Mouse (Mus musculus) neural tube, embryonic 14.5 days (tissue): ENCODE results near the gene Ipo13. TPM values are rescaled to one million over a fixed set of nuclear protein-coding genes. Genes with fewer than 3 reads are reported as not detected.

Experiments used
- ATAC-seq: fragments of 200-750 bp; cut with Nextera tagmentation; 2 replicates; pipeline ENCODE4 v1.8.0; 2017; ENCODE audit warnings: low read depth, mild to moderate bottlenecking, moderate TSS enrichment, moderate library complexity
- H3K27ac ChIP-seq: fragments of 300-500 bp; sonication (generic); 2 replicates; pipeline ENCODE4 v1.5.1; 2014; ENCODE audit warnings: low read depth, mild to moderate bottlenecking, control low read depth, low read length, moderate library complexity, mixed read lengths
- H3K27me3 ChIP-seq: fragments of 300-500 bp; sonication (generic); 2 replicates; pipeline ENCODE4 v1.6.1; 2014; ENCODE audit warnings: low read length; ENCODE audit not compliant: control insufficient read depth, insufficient read depth
- H3K36me3 ChIP-seq: fragments of 300-500 bp; sonication (generic); 2 replicates; pipeline ENCODE4 v1.6.1; 2014; ENCODE audit warnings: low read length, mixed read lengths; ENCODE audit not compliant: control insufficient read depth, insufficient read depth
- H3K4me1 ChIP-seq: fragments of 300-500 bp; sonication (generic); 2 replicates; pipeline ENCODE4 v1.6.1; 2014; ENCODE audit warnings: low read length; ENCODE audit not compliant: control insufficient read depth, insufficient read depth
- H3K4me2 ChIP-seq: fragments of 300-500 bp; sonication (generic); 2 replicates; pipeline ENCODE4 v1.6.1; 2014; ENCODE audit warnings: mild to moderate bottlenecking, low read depth, low read length, control low read depth
- H3K4me3 ChIP-seq: fragments of 300-500 bp; sonication (generic); 2 replicates; pipeline ENCODE4 v1.5.1; 2014; ENCODE audit warnings: low read depth, low read length, control low read depth, mixed read lengths
- H3K9ac ChIP-seq: fragments of 300-500 bp; sonication (generic); replicated peaks from 2 replicates; pipeline ENCODE4 v1.6.1; 2014; ENCODE audit warnings: low read depth, mild to moderate bottlenecking, control low read depth, low read length, mixed read lengths
- H3K9me3 ChIP-seq: fragments of 300-500 bp; sonication (generic); 2 replicates; pipeline ENCODE4 v1.6.1; 2016; ENCODE audit warnings: low read length; ENCODE audit not compliant: control insufficient read depth
- WGBS: fragments of 180-500 bp; shearing (Covaris S2); extraction: QIAGEN DNeasy Blood & Tissue Kit; methylation state at CpG from one replicate; pipeline ENCODE4 v1.1.7; 2014; 5-methylcytosine and 5-hydroxymethylcytosine counted together
- polyA plus RNA-seq: library from polyadenylated mRNA; unstranded; fragments of >200 nt; fragmentation: Nextera tagmentation; extraction: Ambion mirVana; gene quantifications from 2 replicates; pipeline ENCODE4 v1.2.1, GENCODE M21; 2014

Ipo13 gene
- polyA plus RNA-seq, 1 experiment from 2014 or later, result 61.7 TPM

DNA sequence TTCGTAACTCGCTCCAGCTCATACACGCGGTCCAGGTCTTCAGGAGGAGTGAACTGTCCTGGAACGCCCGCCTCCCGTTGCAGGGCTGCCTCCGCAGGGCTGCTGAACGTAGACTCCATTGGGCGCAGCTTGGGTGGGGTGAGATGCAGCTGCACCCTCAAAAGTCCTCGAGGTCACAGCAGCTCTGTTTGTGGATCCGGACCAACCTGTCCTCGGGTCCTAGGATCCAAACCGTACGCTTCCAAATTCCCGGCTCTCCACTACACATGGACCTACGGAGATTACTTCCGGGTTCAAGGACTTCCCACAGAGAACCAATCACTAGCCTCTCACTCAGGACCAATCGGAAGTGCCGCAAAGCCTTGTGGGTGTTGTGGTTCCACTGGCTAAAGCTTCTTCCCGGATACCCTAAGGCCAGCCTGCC is 23.0 kb downstream of the Ipo13 start, which contains the start of gene Dph2:
Gene Dph2 (minus strand): TSS at position 295 of the 424 bp plus-strand sequence.
- Histone ChIP-seq H3K27me3 (no peaks in the 10 kb centered on the region), H3K4me1 (peaks cover 10% of the 10 kb centered on the region), H3K9me3 (no peaks in the 10 kb centered on the region), H3K4me2 (peak within 1 kb of the TSS; percentile 89), H3K27ac (no peak within 1 kb of the TSS), H3K4me3 (peak within 1 kb of the TSS; percentile 71), H3K9ac (peak within 1 kb of the TSS; percentile 48), H3K36me3 (peaks cover 17% of the 10 kb centered on the region)
- under 1% methylated on average over 21 of the region's 21 CpGs for WGBS
- peak; percentile 88 for ATAC-seq

DNA sequence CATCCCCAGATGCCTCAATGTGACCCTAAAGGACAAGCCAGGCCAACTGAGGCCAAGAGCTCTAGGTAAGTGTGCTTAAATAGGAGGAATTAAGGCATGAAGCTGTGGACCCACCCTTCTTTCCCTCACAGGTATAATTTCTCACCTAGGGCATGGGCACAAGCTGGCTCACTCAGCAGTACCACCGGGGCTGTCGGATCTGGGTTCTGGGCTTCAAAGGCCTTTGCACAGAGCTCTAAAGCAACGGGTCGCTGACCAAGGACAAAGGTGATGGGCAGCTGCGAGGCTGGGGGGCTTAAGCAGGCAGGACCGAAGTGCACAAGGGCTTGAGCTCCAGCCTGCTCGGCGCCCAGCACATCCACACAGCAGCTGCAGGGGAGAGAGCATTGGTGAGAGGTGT is 24.0 kb downstream of the Ipo13 start:
- H3K27me3 ChIP-seq, result no peaks in the 10 kb centered on the region
- 78% methylated on average over 8 of the region's 8 CpGs for WGBS
- peak overlapping the region; percentile 89; the same call in 1 of the 2 replicates for H3K4me2 ChIP-seq
- no peak overlapping the region for H3K9ac ChIP-seq
- peaks cover 16% of the 10 kb centered on the region for H3K4me1 ChIP-seq
- no peaks in the 10 kb centered on the region for H3K9me3 ChIP-seq
- H3K4me3 ChIP-seq, result no peak overlapping the region
- no peak overlapping the region for H3K27ac ChIP-seq
- no peak for ATAC-seq
- H3K36me3 ChIP-seq, result peaks cover 17% of the 10 kb centered on the region

DNA sequence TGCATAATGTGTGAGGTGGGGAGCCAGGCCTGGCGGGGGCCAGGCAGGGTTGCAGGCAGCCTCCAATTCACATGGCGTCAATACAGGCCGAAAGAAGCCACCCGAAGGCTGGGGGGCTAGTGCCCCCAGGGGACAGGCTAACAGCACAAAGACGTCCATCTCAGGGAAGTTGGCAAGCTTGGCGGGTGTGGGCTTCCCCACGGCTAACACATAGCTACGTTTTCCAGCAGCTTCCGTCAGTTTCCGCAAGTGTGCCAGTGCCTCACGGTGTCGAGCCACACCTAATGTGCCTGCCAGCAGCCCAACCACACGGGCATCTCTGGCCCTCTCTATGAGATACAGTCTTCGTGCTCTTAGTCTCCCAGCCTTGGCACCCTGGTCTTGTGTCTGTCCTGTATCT is 24.8 kb downstream of the Ipo13 start:
- no peak for ATAC-seq
- no peaks in the 10 kb centered on the region for H3K9me3 ChIP-seq
- 95% methylated on average over 14 of the region's 14 CpGs for WGBS
- H3K4me3 ChIP-seq, result no peak overlapping the region
- H3K4me1 ChIP-seq, result peaks cover 16% of the 10 kb centered on the region
- H3K9ac ChIP-seq, result no peak overlapping the region
- H3K36me3 ChIP-seq, result peaks cover 19% of the 10 kb centered on the region
- H3K4me2 ChIP-seq, result no peak overlapping the region
- no peak overlapping the region for H3K27ac ChIP-seq
- no peaks in the 10 kb centered on the region for H3K27me3 ChIP-seq

DNA sequence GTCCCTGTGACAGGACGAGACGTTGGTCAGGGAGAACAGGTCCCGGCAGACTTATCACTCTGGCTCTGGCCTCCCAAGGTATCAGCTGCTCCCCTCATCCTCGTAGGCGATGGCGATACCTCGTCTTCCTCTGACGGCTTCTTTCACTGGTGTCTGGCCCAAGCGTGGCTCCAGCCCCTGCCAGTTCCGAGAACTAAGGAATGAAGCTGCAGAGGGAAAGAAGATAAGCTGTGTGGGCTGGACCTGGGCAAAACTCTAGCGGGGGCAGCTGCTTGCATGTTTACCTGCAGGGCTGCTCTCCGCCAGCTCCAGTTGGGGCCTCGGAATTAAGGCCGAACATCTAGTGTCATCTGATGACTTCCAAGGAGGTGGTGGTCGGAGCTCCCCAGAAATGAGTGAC is 25.3 kb downstream of the Ipo13 start:
- ATAC-seq, result no peak

DNA sequence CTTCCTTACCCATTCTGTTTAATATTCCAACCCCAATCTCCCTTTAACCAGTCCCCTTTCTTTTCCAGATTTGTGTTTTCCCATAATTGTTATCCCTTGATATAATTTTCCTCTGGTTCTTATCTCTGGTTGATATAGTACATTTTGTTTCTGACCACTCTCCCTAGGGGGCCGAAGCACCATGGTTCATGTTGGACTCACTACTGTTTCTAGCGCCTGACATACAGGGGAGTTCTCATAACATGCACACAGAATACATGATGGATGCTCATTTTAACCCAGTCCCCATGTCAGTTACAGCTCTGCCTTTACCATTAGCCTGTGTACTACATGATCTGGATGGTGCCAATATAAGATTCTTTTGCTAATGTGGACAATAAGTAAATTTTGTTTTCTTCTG is 26.9 kb downstream of the Ipo13 start:
- Histone ChIP-seq H3K27ac (no peak overlapping the region), H3K27me3 (no peaks in the 10 kb centered on the region), H3K4me2 (peak overlapping the region; percentile 90), H3K4me1 (peaks cover 27% of the 10 kb centered on the region), H3K9me3 (no peaks in the 10 kb centered on the region), H3K9ac (no peak overlapping the region), H3K4me3 (peak overlapping the region; percentile 95; the same call in 1 of the 2 replicates), H3K36me3 (peaks cover 21% of the 10 kb centered on the region)
- no peak for ATAC-seq
- WGBS, result 68% methylated on average over 2 of the region's 2 CpGs

More for the DNA sequence above, 25.3 kb downstream of the Ipo13 start:
- Histone ChIP-seq H3K27me3 (no peaks in the 10 kb centered on the region), H3K4me3 (no peak overlapping the region), H3K27ac (no peak overlapping the region), H3K4me2 (no peak overlapping the region), H3K9me3 (no peaks in the 10 kb centered on the region), H3K4me1 (peaks cover 16% of the 10 kb centered on the region), H3K9ac (no peak overlapping the region), H3K36me3 (peaks cover 19% of the 10 kb centered on the region)
- 94% methylated on average over 15 of the region's 15 CpGs for WGBS

DNA sequence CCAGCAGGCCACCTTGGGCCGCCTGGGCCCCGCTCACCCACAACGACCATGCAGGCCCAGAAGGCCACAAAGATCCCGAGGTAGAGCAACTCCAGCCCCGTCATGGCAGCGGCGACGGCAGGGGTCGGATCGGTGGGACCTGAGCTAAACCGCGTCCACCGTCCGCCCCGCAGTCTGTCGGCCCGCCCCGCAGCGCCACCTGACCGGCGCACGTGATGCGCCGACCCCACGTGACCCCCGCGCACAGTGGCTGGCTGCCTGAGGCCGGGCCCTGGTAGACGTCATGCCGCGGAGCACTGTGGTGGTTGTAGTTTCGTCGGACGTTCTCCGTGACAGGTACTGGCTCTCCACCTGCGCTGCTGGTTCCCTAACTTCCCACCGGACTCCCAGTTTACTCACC is 27.7 kb downstream of the Ipo13 start, which contains the start of gene Atp6v0b:
Gene Atp6v0b (minus strand): TSS at position 201 of the 400 bp plus-strand sequence.
- 0 out of 2 replicates have a peak within 1 kb of the TSS, but pooled peaks have one; percentile 44 for H3K27ac ChIP-seq
- no peaks in the 10 kb centered on the region for H3K9me3 ChIP-seq
- no peaks in the 10 kb centered on the region for H3K27me3 ChIP-seq
- H3K4me2 ChIP-seq, result peak within 1 kb of the TSS; percentile 90
- peaks cover 21% of the 10 kb centered on the region for H3K36me3 ChIP-seq
- peak within 1 kb of the TSS; percentile 95 for H3K4me3 ChIP-seq
- WGBS, result under 1% methylated on average over 32 of the region's 37 CpGs
- H3K9ac ChIP-seq, result peak within 1 kb of the TSS; percentile 87
- H3K4me1 ChIP-seq, result peaks cover 30% of the 10 kb centered on the region
- peak; percentile 86 for ATAC-seq

DNA sequence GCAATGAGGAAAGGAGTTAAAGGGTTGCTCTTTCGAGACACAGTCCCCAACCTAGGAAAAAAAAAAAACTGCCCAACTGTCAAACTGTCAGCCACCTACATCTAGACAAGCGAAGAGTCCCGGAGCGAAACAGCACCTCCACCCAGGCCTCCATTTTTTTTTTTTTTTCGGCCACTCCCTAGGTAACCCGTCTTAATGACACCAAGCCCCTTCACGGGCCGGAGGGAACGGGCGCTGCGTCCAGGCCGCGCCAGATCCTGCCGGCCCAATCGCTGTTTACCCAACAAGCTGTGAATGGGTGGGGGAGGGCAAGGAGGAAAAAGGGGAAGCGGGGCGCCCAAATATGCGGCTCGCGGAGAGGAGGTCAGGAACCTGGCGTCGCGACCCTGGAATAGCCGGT is 28.2 kb downstream of the Ipo13 start:
- peaks cover 21% of the 10 kb centered on the region for H3K36me3 ChIP-seq
- H3K4me3 ChIP-seq, result peak overlapping the region; percentile 95
- 0 out of 2 replicates have a peak overlapping the region, but pooled peaks have one; percentile 44 for H3K27ac ChIP-seq
- 3% methylated on average over 24 of the region's 24 CpGs for WGBS
- ATAC-seq, result peak; percentile 1; the same call in 1 of the 2 replicates
- H3K4me1 ChIP-seq, result peaks cover 29% of the 10 kb centered on the region
- H3K9ac ChIP-seq, result peak overlapping the region; percentile 87
- no peaks in the 10 kb centered on the region for H3K9me3 ChIP-seq
- H3K27me3 ChIP-seq, result no peaks in the 10 kb centered on the region
- H3K4me2 ChIP-seq, result peak overlapping the region; percentile 90

DNA sequence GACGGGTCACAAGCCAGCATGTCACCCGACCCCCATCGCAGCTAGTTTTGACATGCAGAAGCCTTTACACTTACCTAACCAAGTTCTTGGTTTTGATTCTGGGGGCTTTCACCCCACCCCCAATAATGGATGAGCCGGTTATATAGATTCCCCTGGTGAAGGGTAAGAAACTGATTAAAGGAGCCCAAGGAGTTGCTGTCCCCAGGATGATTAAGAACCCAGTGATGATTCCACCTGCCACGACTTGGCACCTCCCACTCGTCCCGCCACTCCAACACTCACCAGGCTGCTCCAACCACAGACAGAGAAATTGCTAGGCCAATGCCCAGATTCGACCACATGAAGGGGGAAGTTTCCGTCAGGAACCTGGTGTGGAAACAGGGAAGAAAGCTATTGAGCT is 28.8 kb downstream of the Ipo13 start:
- Histone ChIP-seq H3K4me3 (peak overlapping the region; percentile 95), H3K36me3 (peaks cover 21% of the 10 kb centered on the region), H3K4me2 (peak overlapping the region; percentile 90), H3K27me3 (no peaks in the 10 kb centered on the region), H3K4me1 (peaks cover 25% of the 10 kb centered on the region), H3K9me3 (no peaks in the 10 kb centered on the region), H3K27ac (no peak overlapping the region), H3K9ac (no peak overlapping the region; the same call in 1 of the 2 replicates)
- WGBS, result 83% methylated on average over 9 of the region's 9 CpGs
- no peak for ATAC-seq

DNA sequence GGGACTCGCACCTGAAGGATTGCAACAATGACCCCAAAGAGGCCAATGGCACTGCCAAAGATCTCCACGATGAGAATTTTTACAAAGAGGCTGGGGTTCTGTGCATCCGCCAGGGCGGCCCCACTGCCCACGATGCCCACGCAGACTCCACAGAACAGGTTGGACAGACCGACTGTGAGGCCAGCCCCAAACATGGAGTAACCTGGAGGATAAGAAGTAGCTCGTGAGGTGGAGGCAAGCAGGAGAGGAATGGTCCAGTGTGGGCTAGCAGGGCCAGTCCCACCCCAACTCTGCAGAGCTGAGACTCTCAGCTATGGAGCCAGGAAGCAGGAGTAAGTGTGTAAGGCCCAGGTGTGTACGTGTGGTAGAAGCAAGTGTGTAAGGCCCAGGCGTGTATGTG is 29.7 kb downstream of the Ipo13 start:
- WGBS, result 98% methylated on average over 10 of the region's 10 CpGs
- peaks cover 30% of the 10 kb centered on the region for H3K4me1 ChIP-seq

More for the DNA sequence above, 29.7 kb downstream of the Ipo13 start:
- Histone ChIP-seq H3K4me2 (no peak overlapping the region), H3K36me3 (peaks cover 21% of the 10 kb centered on the region), H3K27ac (no peak overlapping the region), H3K9me3 (no peaks in the 10 kb centered on the region), H3K9ac (no peak overlapping the region), H3K4me3 (no peak overlapping the region), H3K27me3 (no peaks in the 10 kb centered on the region)
- ATAC-seq, result no peak
